Mouse (Mus musculus): Measurements from ENCODE around the gene Wnt9a. TPM values are rescaled to one million over a fixed set of nuclear protein-coding genes. Genes with fewer than 3 reads are reported as not detected.
A peak's percentile ranks its signal among the peaks of the same experiment; 100 is the strongest.

Wnt9a gene
- total RNA-seq (2014; rRNA removed), result 4.2 and 5.6 TPM in 2 replicates
- 2.3 and 2.9 TPM in 2 replicates for polyA plus RNA-seq (2015; fragmentation: Nextera tagmentation; extraction: Ambion mirVana)

DNA sequence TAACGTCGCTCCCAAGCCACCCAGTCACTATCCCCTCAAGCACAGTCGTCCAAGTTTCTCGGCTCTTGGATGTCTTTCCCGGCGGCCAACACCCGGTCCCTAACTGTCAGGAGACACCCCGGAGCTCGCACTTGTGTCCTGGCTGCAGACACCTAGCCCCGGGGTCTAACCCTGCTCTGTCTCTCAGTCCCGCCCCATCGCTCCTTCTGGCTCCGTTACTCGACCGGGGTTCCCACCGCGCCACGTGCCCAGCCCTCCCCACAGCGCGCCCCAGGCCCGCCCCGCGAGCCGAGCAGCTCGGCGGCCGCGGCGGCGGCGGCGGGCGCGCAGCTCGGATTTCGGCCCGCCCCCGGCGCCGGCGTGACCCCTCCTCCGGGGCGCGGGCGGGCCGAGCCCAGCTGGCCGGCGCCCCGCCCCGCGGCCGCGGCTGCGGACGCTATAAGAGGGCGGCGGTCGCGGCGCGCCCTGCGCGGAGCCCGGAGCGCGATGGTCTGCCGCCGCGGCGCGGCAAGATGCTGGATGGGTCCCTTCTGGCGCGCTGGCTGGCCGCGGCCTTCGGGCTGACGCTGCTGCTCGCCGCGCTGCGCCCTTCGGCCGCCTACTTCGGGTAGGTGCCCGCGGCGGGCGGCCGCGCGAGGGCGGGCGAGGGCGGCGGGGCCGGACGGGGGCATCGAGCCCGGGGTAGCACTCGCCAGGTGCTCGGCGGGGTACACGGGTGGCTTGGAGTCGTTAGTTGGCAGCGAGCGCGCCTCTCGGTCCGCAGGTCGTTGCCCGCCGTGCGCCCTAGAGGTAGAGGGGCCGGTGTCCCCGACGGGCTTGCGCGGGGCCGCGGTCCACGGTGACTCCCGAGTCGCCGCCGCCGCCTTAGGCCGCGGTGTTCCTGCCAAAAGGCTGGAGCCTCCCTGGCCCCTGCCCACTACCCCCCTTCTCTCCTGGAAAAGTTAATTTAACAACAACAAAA lies at the start of gene Wnt9a:
Wnt9a (plus strand) TSS at position 468 of the 961 bp plus-strand sequence.
- ATAC-seq (ENCODE audit: low FRiP score), result peak; percentile 18; the same call in 1 of the 2 replicates

DNA sequence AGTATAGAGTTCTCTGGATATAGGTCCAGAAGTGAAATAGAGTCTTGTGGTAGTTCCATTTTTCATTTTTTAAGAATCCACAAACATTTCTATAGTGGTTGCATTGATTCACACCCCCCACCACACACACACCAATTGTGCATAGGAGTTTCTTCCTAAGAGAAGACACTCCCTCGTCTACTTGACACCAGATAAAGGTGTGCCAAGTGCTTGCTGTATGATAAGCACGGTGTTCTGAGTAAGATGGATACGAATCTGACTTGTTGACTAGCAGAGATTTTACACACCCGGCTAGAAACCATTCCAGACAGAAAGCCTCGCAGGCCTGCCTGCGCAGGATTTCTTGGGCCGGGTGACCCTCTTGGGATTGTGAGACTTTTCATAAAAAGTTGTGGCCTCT lies 47.1 kb upstream of the Wnt9a start:
- H3K27me3 ChIP-seq (ENCODE audit: insufficient read depth, low read length), result peaks cover 10% of the 10 kb centered on the region
- 0 out of 2 replicates have a peak, but pooled peaks cover 3% of the 10 kb centered on the region for H3K4me1 ChIP-seq (ENCODE audit: insufficient read depth, low read length)
- ATAC-seq (ENCODE audit: low FRiP score), result no peak
- WGBS, result 80% methylated on average over 7 of the region's 7 CpGs
- no peak overlapping the region for H3K4me2 ChIP-seq (ENCODE audit: low read depth, low read length, poor library complexity, severe bottlenecking)
- no peak for TF ChIP-seq CTCF (IDR thresholded peaks at IDR 0.05)
- H3K27ac ChIP-seq (ENCODE audit: low read depth, low read length), result no peak overlapping the region
- H3K4me3 ChIP-seq (ENCODE audit: low read depth, low read length), result no peak overlapping the region
- no peak for DNase-seq (ENCODE audit: low spot score)
- H3K9ac ChIP-seq (replicated peaks; ENCODE audit: low read length, poor library complexity, severe bottlenecking), result no peak overlapping the region
- H3K36me3 ChIP-seq (ENCODE audit: insufficient read depth, low read length), result no peaks in the 10 kb centered on the region
- no peaks in the 10 kb centered on the region for H3K9me3 ChIP-seq (ENCODE audit: low read length)

More for the DNA sequence above, at the start of gene Wnt9a:
- no peaks in the 10 kb centered on the region for H3K36me3 ChIP-seq (ENCODE audit: insufficient read depth, low read length)
- no peak within 1 kb of the TSS for H3K27ac ChIP-seq (ENCODE audit: low read depth, low read length)
- no peaks in the 10 kb centered on the region for H3K9me3 ChIP-seq (ENCODE audit: low read length)
- DNase-seq (ENCODE audit: low spot score), result peak; percentile 56
- H3K4me3 ChIP-seq (ENCODE audit: low read depth, low read length), result peak within 1 kb of the TSS; percentile 61
- peaks cover 4% of the 10 kb centered on the region; the same call in 1 of the 2 replicates for H3K4me1 ChIP-seq (ENCODE audit: insufficient read depth, low read length)
- H3K4me2 ChIP-seq (ENCODE audit: low read depth, low read length, poor library complexity, severe bottlenecking), result peak within 1 kb of the TSS; percentile 90
- TF ChIP-seq CTCF (IDR thresholded peaks at IDR 0.05), result no peak
- peak within 1 kb of the TSS; percentile 50; the same call in 1 of the 2 replicates for H3K9ac ChIP-seq (replicated peaks; ENCODE audit: low read length, poor library complexity, severe bottlenecking)
- peaks cover 68% of the 10 kb centered on the region for H3K27me3 ChIP-seq (ENCODE audit: insufficient read depth, low read length)
- WGBS, result under 1% methylated on average over 108 of the region's 128 CpGs

DNA sequence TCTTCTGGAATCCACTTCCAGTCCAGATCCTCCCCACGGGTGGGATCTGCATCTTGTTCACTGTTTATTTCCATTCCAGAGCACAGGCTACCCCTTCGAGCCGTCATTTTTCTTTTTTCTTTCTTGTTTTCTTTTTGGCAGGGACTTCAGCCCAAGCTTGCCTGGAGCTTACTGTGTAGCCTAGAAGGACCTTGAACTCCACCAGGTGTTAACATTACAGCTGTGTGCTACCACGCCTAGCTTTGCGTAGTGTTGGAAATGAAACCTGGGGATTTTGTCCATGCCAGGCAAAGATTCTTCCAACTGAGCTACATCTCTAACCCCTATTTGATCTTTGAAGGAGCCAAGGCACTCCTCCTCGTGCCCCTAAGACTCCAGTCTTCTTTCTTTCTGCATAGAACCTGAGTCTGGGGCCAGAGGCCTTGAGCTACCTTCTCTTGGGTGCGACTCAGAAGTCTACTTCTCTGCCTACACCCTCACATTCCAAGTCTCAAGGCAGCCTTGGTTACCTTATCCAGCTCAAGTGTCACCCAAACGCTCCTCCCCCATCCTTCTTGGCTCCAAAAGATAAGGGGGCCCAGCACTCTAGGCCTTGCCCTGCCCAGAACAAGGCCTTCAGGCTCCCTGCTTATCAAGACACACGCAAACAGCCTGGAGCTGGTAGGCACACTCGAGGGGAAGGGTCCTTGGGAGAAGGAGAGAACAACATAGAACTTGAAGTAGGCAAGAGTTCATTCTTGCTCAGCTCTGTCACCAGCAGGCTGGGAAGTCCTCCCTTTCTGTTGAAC lies 45.8 kb upstream of the Wnt9a start:
- Histone ChIP-seq H3K27me3 (ENCODE audit: insufficient read depth, low read length) (peaks cover 16% of the 10 kb centered on the region), H3K36me3 (ENCODE audit: insufficient read depth, low read length) (no peaks in the 10 kb centered on the region), H3K9me3 (ENCODE audit: low read length) (no peaks in the 10 kb centered on the region), H3K27ac (ENCODE audit: low read depth, low read length) (no peak overlapping the region), H3K9ac (replicated peaks; ENCODE audit: low read length, poor library complexity, severe bottlenecking) (no peak overlapping the region), H3K4me3 (ENCODE audit: low read depth, low read length) (no peak overlapping the region), H3K4me1 (ENCODE audit: insufficient read depth, low read length) (0 out of 2 replicates have a peak, but pooled peaks cover 3% of the 10 kb centered on the region), H3K4me2 (ENCODE audit: low read depth, low read length, poor library complexity, severe bottlenecking) (no peak overlapping the region)
- ATAC-seq (ENCODE audit: low FRiP score), result no peak
- TF ChIP-seq CTCF (IDR thresholded peaks at IDR 0.05), result no peak
- no peak for DNase-seq (ENCODE audit: low spot score)
- WGBS, result 89% methylated on average over 10 of the region's 10 CpGs

DNA sequence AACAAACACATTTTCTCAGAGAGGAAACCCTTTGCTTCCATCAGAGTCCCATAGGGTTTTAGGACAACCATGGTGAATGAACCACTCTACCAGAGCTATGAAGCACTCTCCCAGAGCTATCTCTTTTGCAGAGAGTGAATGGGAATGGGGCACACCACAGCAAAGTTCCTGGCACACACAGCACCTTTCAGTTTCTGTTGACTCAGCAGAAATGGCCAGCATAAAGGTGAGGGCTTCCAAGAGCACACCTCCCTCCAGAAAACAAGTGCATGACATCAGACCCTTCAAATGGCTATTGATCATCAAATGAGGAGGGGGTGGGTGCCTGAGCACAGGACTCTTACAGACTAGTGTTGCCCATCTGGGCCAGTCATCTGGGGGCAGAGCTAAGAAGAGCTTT lies 44.4 kb upstream of the Wnt9a start:
- ATAC-seq (ENCODE audit: low FRiP score), result no peak
- Histone ChIP-seq H3K9ac (replicated peaks; ENCODE audit: low read length, poor library complexity, severe bottlenecking) (no peak overlapping the region), H3K4me2 (ENCODE audit: low read depth, low read length, poor library complexity, severe bottlenecking) (no peak overlapping the region), H3K27me3 (ENCODE audit: insufficient read depth, low read length) (peaks cover 20% of the 10 kb centered on the region; the same call in 1 of the 2 replicates), H3K36me3 (ENCODE audit: insufficient read depth, low read length) (no peaks in the 10 kb centered on the region), H3K4me3 (ENCODE audit: low read depth, low read length) (no peak overlapping the region), H3K4me1 (ENCODE audit: insufficient read depth, low read length) (0 out of 2 replicates have a peak, but pooled peaks cover 3% of the 10 kb centered on the region), H3K27ac (ENCODE audit: low read depth, low read length) (no peak overlapping the region), H3K9me3 (ENCODE audit: low read length) (no peaks in the 10 kb centered on the region)
- DNase-seq (ENCODE audit: low spot score), result no peak
- TF ChIP-seq CTCF (IDR thresholded peaks at IDR 0.05), result no peak

DNA sequence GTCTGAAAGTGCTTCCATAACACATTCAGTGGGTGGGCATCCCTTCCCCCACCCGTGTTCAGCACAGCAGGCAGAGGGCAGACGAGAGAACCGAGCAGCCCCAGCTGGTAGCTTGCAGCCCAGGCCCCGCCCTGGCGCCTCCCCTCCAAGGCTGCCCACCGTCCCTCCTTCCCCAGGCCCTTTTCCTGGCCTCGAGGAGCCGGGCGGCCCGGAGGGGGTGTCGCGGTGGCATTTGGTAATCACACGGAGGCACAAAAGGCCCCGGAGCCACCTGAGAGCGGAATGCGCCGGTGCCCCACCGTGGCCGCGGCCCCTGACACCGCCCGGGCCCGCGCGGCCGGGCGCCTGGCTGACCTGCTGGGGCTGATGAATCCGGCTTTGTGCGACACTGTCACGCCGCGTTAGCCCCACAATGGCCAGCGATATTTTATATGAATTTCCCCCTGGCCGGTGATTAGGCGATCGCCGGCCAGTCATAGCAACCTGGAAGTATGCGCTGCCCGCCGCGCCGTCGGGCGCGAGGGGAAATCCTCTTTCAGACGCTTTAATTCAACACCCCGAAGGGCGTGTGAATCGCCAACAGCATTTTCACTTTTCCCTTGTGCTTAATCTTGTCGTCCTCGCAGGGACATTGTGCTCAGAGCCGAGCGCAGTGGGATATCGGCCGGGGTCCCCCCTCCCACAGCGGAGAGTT lies 42.7 kb upstream of the Wnt9a start:
- Histone ChIP-seq H3K36me3 (ENCODE audit: insufficient read depth, low read length) (no peaks in the 10 kb centered on the region), H3K9ac (replicated peaks; ENCODE audit: low read length, poor library complexity, severe bottlenecking) (peak overlapping the region; percentile 69), H3K4me2 (ENCODE audit: low read depth, low read length, poor library complexity, severe bottlenecking) (peak overlapping the region; percentile 73), H3K4me3 (ENCODE audit: low read depth, low read length) (peak overlapping the region; percentile 50), H3K27me3 (ENCODE audit: insufficient read depth, low read length) (peaks cover 20% of the 10 kb centered on the region; the same call in 1 of the 2 replicates), H3K9me3 (ENCODE audit: low read length) (no peaks in the 10 kb centered on the region), H3K27ac (ENCODE audit: low read depth, low read length) (no peak overlapping the region), H3K4me1 (ENCODE audit: insufficient read depth, low read length) (0 out of 2 replicates have a peak, but pooled peaks cover 3% of the 10 kb centered on the region)
- peak; percentile 71 for TF ChIP-seq CTCF (IDR thresholded peaks at IDR 0.05)
- WGBS, result under 1% methylated on average over 54 of the region's 56 CpGs
- DNase-seq (ENCODE audit: low spot score) (peak; percentile 81), ATAC-seq (ENCODE audit: low FRiP score) (peak; percentile 92)

Measured in midbrain, postnatal 0 days (tissue).